Mouse (Mus musculus) hindlimb bud, embryonic 11.5 days (tissue): ENCODE measurements around the gene Gm28308.

Experiments
- DNase-seq: peaks from one replicate; pipeline ENCODE4 v3.0.0-alpha.2; 2012; ENCODE audit warnings: low read depth, low spot score; ENCODE audit errors: extremely low spot score

The Gm28308 gene

DNA sequence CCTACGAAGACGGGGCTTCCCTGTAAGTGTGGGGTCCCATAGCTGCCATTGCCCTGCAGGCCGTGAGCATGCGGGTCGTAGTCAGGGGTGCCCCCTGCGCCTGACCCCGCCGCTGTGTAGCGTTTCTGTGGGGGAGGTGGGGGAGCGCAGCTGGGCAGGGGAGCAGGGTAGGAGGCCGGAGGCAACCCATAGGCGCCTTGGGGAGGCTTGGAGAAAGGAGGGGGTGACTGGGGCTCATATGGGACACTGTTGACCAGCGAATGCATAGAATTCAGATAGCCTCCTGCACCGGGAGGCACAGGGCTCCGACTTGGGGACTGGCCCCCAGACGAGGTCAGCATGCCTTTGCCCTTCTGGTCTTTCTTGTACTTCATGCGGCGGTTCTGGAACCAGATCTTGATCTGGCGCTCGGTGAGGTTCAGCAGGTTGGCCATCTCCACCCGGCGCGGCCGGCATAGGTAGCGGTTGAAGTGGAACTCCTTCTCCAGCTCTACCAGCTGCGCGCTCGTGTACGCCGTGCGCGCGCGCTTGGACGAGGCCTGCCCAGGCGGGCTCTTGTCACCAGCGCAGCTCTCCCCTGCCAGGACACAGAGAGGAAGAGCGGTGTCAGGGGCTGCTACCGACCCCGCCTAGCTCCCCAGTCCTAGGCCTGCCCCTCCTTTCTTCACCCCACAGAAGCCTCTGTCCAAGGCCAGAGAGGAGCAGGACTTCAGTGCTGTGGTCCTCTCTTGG is 42.8 kb downstream of the Gm28308 start:
- DNase-seq, result no peak

DNA sequence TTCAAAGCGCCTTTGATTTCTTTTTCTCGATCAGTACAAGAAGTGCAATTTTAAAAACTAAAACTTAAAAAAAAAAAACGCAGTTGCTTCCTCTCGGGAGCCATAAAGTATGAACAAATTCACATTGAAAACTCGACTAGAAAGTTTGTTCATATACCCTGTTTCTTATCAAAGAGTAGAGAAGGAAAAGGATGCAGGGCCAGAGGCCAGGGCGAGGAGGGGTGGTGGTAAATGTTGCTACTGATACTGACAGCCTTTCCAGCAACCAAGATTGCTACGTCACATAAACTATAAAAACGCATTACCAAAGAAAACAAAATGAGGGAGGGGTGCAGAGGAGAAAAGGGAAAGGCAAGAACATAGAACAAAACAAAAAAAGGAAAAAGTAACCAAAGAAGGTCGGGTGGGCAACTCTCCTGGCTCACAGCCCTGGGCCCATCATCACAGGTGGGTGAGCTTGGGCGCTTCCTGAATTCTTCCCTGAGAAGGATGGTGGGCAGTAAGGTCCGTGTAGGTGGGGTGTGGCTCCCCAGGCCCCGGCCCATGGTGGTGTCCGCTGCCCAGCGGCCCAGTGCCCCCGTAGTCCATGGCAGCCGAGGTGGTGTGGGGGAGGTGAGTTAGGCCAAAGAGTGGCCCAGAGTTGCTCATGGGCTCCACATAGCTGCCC is 43.5 kb downstream of the Gm28308 start:
- no peak for DNase-seq

DNA sequence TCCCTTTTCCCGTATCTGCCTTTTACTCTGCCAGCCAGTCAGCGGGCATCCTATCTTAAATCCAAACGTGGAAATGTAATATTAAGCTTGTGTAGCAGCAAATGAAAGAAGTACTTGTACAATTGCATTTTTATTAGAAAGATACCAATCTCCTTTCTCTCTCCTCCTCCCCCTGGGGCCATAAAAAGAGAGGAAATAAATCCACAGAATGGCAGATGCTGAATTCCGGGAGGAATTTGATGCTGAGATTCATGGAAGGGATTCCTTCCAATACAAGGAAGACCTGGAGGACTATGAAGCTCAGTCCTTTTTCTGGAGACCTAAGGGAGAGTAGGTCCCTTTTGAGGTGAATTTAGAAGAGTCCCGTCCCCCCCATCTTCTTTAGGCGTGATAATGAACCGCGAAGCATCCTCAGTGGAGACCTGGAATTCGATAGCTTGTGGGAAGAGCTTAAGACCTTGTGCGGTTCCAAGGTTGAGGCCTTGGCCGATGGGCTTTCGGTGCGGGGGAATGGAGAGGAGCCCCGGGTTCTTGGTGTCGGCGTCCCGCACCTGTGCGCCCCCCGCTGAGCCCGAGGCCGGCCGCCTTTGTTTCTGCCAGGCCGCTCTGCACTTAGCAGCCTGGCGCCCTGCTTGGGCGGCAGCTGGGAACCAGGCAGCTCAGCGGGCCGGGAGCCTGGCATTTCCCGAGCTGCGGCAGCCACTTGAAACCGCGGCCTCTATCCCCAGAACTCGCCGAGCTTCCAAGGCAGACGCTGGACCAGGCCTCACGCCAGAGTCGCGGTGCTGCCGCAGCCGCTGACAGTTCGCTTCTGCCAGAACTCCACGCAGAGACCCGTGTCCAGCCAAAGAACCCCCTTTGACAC is 44.7 kb downstream of the Gm28308 start:
- no peak for DNase-seq

DNA sequence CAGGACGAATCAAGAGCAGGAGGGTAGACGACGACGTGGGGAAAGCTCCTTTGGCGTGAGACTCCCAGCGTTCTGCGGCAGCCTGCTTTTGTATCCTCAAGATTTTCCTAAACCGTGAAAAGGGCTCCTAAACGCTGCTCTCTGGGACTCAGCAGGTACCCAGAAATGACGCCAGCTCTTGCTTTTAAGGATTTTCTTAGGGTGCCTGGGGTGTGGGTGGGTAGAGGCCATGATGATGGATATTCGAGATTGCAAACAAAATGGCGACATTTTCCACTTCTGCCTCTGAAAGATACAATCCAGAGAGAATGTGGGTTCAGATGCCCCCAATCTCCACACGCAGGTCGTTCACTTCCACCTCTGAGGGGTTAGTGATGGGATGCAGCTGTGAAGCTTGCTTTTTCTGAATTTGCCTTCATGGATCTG is 45.4 kb downstream of the Gm28308 start:
- DNase-seq, result no peak

DNA sequence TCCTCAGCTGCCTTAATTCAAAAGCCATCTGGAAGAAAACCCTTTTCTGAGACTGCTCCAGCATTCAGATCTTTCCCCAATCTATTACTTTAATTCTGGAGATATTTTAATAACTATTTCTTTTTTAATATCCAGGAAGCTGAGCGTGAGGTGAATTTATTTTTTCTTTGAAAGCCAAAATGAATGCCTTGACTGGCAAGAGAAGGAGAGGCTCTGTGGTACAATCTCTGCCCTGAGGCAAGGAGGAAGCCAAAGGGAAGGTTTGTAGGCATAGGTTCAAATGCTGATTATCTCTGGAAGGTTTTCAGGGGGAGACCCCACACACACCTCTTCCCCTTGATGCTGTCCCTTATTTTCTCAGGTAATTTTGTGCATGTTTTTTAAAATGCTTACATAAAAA is 46.0 kb downstream of the Gm28308 start:
- DNase-seq, result no peak

DNA sequence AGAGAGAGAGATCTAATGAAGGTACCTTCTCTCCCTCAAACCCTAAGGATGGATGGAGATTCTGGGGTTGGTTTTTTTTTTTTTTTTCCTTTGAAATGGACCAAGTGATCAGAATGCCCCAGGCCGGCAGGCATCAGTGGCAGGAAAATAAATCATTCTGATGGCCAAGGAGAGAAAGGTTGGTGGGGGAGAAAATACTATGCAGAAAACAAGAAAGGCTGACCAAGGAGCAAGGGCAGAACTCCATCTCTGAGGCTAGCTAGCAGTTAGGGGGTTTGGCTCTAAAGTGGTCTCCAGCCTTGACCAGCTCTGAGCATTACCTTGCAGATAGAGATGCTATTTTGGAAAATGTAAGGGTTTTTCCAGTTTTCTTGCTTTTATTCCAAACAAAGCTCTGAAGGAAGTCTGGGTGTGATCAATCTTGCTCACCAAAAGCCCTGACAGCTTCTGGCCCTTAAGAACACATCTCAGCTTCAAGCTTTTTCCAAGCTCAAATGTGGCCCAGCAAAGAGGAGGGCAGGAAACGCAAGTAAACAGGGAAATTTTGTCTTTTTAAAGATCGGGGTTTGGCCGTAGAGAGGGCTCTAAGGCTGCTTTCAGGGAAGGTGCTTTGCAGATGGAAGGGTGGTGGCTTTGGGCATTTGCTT is 46.6 kb downstream of the Gm28308 start:
- DNase-seq, result no peak

DNA sequence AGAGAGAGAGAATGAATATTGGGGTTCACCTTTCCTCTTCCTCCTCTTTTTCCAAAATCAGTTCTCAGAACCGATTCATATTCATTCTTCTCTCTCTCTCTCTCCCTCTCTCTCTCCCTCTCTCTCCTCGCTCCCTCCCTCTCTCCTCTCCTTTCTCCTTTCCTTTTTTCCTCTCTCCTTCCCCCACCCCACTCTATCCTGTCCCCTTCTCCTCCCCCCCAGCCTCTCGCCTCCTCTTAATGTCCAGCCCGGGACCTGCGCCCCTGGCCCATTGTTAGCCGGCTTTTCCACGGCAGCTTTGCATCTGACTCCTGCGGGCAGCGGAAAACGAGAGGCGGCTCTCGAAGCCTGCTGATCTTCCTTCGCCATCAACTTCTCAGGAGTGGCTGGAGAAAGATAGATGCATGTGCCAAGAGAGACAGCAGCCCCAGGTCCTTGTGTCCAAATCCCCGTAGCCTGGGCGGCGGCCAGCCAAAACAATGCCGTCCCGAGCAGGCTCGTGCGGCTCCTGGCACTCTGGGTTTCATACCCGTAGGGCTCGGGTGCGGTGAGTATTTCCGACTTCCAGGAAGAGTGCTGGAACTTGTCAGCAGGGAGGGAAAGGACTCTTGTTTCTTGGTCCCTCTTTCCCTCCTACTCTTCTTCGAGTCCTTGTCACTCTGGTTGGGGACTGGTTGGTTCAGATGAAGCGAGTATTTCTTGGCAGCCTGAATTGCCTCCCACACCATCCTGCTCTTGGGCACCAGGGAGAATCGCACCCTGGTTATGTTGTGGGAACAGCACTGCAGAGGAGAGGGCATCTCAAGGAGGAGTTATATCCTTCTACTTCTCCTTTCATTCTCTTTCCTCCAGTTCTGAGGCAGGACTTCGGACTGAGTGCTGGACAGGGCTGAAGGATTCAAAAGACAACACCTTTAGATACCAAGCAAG is 47.4 kb downstream of the Gm28308 start:
- no peak for DNase-seq

DNA sequence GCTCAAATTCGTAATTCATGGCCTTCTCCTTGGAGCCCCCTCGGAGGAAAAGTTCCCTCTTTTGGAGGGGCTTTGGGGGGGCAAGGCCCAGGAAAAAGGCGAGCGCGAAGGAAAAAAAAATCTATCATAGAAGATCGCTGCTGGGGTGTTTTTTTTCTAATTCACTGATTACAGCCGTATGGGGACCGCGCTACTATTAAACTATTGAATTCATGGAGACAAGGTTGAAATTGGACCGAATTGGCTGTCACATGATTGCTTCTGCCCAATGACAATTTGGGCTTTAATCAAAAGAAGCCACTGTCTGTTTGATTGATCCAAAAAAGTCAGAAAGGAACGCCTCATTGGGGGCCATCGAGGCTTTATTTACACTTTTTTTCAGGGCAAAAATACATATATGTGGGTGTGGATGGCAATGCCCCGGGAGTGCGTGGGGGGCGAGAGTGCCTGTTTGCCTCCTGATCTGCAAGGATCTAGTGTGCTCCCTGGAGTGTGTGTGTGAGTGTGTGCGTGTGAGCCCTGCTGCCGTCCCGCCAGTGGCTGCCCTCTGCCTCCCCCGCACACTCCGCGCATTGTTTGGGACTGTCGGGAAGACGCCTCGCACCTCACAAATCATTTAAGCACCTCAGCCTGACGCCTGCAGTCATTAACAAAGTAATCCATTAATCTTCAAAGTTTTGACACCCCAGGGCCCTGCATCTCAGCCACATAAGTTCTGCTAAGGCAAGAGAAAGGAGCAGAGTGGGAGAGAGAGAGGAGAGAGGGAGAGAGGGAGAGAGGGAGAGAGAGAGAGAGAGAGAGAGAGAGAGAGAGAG is 48.3 kb downstream of the Gm28308 start, which contains the start of gene Hoxa2:
Gene Hoxa2, minus strand, starts transcription at position 206 of the 815 bp plus-strand sequence.
- no peak for DNase-seq

DNA sequence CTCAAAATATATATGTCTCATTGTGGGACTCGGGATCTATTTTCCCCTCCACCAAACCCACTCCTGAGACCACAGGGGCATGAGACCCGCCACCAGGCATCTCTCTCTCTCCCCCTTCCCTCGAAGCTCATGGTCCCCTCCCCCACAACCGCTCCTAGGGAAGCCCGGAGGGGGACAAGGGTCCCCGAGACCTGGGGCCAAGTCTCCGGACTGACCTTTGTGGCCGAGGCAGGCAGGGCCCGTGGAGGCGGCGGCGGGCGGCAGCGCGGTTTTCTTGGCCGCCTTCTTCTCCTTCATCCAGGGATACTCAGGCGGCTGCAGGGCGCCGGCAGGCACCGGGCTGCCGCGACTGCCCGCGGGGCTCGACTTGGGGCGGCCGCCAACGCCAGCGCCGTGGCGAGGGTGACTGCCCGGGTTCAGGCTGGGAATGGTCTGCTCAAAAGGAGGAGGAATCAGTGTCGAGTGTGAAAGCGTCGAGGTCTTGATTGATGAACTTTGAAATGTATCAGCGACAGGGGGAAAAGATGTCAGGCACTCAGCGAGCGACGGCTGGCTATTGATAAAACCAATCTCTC is 49.0 kb downstream of the Gm28308 start:
- no peak for DNase-seq

DNA sequence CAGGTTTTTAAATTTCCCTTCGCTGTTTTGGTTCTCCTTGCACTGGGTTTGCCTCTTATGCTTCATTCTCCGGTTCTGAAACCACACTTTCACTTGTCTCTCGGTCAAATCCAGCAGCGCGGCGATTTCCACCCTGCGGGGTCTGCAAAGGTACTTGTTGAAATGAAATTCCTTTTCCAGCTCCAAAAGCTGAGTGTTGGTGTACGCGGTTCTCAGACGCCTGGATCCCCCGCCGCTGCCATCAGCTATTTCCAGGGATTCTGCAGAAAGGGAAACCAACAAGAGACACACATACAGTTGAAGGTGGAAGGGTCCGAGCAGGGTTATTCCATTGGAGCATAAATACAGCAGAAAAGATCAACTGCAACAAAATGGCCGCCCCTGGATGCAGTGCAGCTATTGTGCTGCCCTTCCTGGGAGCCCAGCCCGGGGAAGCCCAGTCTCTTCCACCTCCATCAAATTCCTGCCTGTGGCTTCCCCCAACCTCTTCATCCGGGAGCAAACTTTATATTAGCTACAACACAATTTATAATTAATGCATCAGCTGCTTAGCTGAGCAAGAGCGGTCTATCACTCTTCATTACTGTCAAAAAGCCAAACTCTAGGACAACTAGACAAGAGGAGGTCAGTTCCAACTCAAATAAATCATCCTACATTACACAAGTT is 49.6 kb downstream of the Gm28308 start:
- DNase-seq, result no peak

DNA sequence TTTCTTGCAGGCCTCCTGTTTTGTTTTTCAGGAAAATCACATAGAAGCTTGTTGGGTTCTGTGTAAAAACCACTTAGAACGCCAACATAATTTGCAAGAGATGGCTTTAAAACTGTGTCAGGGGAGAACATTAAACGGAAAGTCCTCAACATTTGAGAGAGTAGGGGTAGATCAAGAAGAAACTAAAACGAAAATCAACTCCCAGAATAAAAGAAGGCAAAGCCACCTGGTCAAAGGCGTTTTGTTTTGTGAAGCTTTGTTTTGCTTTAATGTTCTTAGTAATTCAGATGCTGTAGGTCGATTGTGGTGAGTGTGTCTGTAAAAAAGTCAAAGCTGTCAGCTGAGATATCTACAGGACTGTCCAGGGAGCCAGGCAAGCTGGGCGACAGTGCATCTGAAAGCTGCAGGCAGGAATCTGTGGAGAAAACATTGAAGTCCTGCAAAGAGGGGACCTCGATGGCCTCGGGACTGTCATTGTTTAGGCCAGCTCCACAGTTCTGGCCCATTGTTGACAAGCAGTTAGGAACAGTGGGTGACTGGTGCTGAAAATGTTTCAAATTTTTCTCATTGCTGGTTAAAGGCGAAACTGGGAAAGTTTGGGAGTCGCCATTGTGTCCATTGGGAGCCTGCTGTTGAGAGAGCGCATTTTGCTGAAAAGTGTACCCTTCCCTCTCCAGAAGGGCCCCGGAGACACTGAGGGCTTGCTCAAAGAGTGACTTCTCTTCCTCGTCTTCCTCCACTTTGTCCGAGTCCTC is 50.4 kb downstream of the Gm28308 start:
- no peak for DNase-seq

DNA sequence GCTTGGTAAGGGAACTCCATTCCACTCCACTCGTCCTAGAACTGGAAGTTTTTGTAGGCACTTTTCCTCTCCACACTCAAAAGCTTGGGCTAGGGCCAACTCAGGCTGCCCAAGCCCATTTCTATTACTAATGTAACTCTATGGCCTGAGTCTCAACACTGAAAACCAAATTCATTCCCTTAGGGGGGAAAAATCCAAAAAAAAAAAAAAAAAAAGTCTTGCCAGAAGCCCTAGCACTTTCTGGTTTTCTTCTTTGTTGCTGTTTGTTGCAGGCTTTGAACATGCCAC is 51.1 kb downstream of the Gm28308 start:
- DNase-seq, result no peak

DNA sequence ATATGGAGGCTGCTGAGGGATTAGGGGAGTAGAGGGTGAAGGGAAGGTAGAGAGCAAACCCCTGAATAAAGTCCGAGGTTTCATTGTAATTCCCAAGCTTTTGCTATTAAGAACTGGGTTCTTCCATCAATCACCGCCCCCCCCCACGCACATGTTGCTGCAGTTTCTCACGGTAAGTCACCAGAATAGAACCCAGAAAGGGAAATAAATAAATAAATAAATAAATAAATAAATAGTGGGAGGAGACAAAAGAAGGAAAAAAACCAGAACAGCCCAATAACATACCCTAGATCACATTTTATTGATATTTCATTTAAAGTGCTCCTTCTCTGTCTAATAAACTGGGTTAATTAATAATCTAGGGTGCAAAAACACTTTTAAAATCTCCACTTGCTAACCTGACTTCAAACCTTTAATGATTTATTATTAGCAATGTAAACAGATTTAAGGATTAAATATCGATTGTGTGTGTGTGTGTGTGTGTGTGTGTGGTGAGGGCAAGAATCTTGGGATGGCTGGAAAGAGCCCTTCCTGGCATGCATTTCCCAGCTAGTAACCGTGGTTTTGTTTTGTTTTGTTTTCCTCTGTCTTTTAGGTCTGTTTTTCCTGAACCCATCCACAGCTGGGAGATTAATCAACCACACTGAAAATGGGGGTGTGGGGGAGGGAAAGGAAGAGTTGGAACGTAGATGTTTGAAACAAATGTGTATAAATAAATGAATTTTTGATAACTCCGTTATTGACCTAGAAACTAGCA is 51.6 kb downstream of the Gm28308 start:
- DNase-seq, result no peak

DNA sequence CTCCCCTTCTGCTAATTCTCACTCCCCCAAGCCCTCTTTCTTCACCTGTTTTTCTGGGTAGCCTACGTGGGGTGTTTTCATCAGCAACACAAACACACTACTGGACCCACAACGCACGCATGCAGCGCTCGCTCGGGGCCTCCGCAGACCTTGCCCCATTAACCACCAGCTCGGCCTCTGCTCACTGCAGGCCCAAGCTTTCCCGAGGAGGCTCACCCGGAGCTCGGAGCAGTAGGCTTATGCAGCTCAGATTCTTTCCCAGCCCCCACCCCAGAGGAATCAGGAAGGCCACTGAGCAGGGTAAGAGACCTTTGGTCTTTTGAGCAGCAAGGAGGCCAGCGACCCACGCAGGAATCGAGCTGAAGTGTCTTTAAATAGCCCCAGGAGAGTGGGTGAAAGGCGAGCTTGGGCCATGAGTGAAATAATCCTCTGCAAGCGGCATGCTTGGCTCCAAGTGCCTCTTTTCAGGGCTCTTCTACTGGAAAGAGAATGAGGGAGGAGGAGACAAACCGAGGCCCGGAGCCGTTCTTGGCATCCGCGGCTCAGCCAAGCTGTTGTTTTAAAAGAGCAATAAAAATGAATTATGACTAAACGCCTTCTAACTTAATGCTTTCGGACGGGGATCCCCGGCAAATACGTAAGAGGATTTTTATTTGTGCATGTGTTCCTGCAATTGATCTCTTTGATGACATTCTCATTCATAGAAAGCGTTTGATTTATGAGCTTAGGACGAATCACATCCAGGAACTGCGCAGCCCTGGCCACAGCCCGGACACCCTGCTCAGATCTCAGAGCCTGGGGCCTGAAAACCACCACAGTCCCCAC is 52.4 kb downstream of the Gm28308 start:
- DNase-seq, result no peak

DNA sequence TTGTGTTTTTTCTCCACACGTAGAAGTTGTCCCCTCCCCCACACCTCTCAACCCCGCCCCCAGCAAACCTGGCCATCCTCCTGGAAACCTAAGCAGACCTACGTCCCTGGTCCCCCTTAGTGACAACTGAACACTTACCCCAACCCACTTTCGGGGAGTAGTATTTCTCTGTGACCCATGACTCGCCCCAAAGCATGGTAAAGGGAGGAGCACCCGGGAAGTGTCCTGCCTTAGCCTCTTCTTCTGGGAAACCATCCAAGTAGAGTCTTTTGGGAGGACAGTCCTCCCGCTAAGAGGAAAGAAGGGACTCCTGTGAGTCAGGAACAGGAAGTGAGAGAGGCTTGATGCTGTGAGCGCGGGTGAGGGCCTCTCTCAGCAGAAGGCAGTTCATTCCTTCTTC is 53.2 kb downstream of the Gm28308 start:
- no peak for DNase-seq

DNA sequence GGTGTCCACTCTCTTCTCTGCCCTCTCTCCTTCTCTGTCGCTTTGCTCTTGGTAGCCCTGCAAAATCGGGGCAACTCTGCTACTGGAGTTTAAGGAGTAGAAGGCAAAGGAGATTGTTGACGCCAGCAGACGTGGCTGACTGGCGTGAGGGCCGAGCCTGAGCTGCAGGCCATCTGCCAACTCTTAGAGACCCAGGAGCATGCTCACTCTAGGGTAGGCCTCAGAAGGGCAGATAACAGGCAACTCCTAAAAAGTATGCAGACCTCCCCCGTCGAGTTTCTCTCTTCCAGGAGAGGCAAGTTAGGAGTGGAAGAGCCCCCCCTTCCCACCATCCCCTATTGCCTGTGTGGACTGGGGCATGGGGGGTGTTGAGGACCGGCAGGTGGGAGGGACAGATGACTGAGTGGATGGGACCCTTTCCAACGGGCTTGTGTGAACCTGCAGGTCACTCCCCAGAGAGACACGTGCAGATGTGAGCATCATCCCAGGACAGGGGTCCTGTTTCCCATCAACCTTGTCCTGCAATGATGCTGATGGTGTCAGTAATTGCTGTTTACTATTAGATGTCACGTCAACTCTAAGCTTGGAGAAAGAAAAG is 53.9 kb downstream of the Gm28308 start:
- no peak for DNase-seq
